Mouse (Mus musculus): ENCODE results near the gene Slc30a4. TPM values are rescaled to one million over a fixed set of nuclear protein-coding genes. Genes with fewer than 3 reads are reported as not detected.

Slc30a4 gene
- total RNA-seq, 2 experiments from 2014 or later: 27.4 to 29.2 TPM

- no peak overlapping the region for H3K4me3 ChIP-seq
- TF ChIP-seq CTCF (conservative IDR thresholded peaks at IDR 0.05): no peak
- H3K27ac ChIP-seq: no peak overlapping the region
- no peak for DNase-seq (ENCODE audit: low spot score in 2 of 2)
Observed at GRCm38 (mm10) chr2:122709156-122709555, 6.7 kb upstream of the Slc30a4 start.

GRCm38 (mm10) chr2:122708080-122708479 lies 5.6 kb upstream of the Slc30a4 start:
- no peak overlapping the region for H3K4me3 ChIP-seq
- DNase-seq (ENCODE audit: low spot score in 2 of 2): no peak
- no peak overlapping the region for H3K27ac ChIP-seq
- no peak for TF ChIP-seq CTCF (conservative IDR thresholded peaks at IDR 0.05)

DNA sequence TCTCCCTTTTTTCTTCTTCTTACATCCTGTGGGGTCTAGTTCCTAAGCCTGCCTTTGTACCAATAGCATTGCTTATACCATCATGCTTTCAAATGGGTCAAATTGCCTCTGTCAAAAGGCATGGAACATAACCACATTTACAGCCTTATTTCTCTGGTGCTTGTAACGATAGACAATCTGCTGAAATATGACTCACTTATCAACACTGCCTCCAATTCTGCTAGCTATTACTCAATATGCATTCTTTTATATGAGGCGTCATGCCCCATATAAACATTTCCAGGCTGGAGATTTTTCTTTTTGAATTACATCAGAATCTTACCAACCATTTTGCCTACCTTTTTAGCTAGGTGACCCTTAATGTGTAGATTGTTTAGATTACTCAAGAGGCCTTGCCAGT lies 2.1 kb upstream of the Slc30a4 start:
- TF ChIP-seq CTCF (conservative IDR thresholded peaks at IDR 0.05): no peak
- Histone ChIP-seq H3K4me3 (no peak overlapping the region), H3K27ac (peak overlapping the region; percentile 43; the same call in 1 of the 2 replicates)
- no peak for DNase-seq (ENCODE audit: low spot score in 2 of 2)

DNA sequence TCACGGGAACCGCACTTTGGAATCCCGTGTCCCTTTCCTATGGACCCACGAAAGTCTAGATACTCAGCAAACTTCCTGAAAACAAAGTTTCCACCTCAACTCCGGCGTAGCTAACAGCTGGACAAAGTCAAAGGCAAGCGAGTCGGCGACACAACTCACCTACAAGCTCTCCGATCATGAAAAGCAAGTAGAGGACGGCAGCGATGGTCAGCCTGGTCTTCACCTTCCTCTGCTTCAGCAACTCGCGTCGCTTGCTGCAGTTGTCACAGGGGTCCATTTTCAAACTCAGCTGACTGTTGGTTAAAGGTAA lies 637 bp downstream of the Slc30a4 start:
- DNase-seq (ENCODE audit: low spot score in 2 of 2): no peak

DNA sequence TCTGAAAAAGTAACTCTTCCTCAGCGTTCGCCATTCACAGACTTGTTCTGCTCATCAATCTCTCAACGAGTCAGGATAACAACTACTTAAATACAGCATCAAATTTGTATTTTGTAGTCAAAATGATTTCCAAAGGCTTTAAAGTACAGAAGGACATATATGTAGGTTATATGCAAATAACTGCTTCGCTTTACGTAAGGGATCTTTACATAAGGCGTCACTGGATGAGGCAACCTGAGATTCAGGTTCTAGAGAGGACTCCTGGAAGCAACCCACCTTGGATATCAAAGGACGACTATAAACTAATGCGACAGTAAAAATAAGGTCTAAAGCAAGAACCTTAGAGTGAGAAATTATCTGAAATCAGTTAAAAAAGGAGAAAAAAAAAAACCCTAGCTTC lies 1.5 kb downstream of the Slc30a4 start:
- no peak for DNase-seq (ENCODE audit: low spot score in 2 of 2)
- Histone ChIP-seq H3K27ac (no peak overlapping the region), H3K4me3 (peak overlapping the region; percentile 79)
- no peak for TF ChIP-seq CTCF (conservative IDR thresholded peaks at IDR 0.05)

More for the DNA sequence above, 637 bp downstream of the Slc30a4 start:
- H3K27ac ChIP-seq: peak overlapping the region; percentile 88
- TF ChIP-seq CTCF (conservative IDR thresholded peaks at IDR 0.05): no peak
- H3K4me3 ChIP-seq: peak overlapping the region; percentile 79

DNA sequence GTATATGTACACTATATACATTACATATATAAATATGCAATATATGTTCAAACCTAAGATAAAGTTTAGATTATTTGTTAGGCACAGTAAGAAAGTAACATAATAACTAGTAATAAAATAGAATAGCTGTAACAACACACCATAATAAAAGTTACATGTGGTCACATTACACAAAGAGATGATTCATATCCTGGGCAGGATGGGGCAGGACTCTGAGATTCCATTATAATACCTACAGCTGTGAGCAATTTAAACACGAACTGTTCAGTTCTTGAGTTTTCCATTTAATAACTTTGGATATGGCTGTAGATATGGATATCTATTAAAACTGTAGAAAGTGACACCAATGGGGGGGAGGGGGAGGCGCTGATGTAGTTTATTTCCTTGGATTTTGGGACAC lies 4.9 kb downstream of the Slc30a4 start:
- no peak overlapping the region for H3K27ac ChIP-seq
- TF ChIP-seq CTCF (conservative IDR thresholded peaks at IDR 0.05): no peak
- DNase-seq (ENCODE audit: low spot score in 2 of 2): no peak
- no peak overlapping the region for H3K4me3 ChIP-seq

DNA sequence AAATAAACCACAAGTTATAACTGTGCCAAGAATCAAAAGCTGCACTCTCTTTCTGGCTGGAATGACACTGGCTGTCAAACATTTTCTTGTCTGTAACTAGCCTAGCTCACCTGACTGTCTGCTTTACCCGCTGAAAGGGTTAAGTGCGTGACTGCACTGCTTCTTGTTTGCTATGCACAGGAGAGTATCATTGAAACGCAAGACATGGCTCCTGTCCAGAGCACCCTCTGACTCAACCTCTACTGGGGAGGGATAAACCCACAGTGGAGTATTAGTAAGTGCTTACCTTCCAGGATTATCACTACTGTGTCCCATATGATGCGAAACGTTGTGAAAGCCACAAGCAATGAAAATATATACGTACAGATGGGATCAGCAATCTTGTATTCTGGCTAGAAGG lies 15.8 kb downstream of the Slc30a4 start:
- no peak for TF ChIP-seq CTCF (conservative IDR thresholded peaks at IDR 0.05)
- no peak overlapping the region for H3K4me3 ChIP-seq
- no peak overlapping the region for H3K27ac ChIP-seq
- no peak for DNase-seq (ENCODE audit: low spot score in 2 of 2)

DNA sequence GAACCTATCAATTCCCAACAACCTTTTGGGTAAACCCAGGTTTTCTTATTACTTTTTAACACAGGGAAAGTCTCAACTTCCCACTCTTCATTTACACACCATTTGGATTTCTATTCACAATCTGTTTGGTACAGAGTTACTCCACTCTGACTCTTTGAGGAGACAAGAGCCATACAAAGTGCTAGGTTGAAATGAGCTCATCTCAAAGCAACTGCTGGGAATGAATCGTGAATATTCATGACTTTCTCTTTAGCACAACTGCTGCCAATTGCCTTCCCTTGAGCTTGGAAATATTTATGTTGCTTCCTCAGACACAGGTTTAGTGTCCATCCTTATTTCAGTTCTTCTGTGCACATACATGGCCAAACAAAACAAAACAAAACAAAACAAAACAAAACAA lies 18.8 kb downstream of the Slc30a4 start:
- H3K27ac ChIP-seq: no peak overlapping the region
- TF ChIP-seq CTCF (conservative IDR thresholded peaks at IDR 0.05): no peak
- H3K4me3 ChIP-seq: no peak overlapping the region
- no peak for DNase-seq (ENCODE audit: low spot score in 2 of 2)

GRCm38 (mm10) chr2:122682520-122682919 lies 19.9 kb downstream of the Slc30a4 start:
- TF ChIP-seq CTCF (conservative IDR thresholded peaks at IDR 0.05): no peak
- no peak for DNase-seq (ENCODE audit: low spot score in 2 of 2)
- Histone ChIP-seq H3K27ac (no peak overlapping the region), H3K4me3 (no peak overlapping the region)

- H3K27ac ChIP-seq: no peak overlapping the region
- no peak overlapping the region for H3K4me3 ChIP-seq
- DNase-seq (ENCODE audit: low spot score in 2 of 2): no peak
- no peak for TF ChIP-seq CTCF (conservative IDR thresholded peaks at IDR 0.05)
Observed at GRCm38 (mm10) chr2:122681379-122682137, 20.9 kb downstream of the Slc30a4 start.

GRCm38 (mm10) chr2:122675126-122675525 lies 27.3 kb downstream of the Slc30a4 start:
- TF ChIP-seq CTCF (conservative IDR thresholded peaks at IDR 0.05): no peak
- Histone ChIP-seq H3K4me3 (no peak overlapping the region), H3K27ac (no peak overlapping the region)
- DNase-seq (ENCODE audit: low spot score in 2 of 2): no peak

- Histone ChIP-seq H3K27ac (no peak overlapping the region), H3K4me3 (no peak overlapping the region)
- DNase-seq (ENCODE audit: low spot score in 2 of 2): no peak
- TF ChIP-seq CTCF (conservative IDR thresholded peaks at IDR 0.05): no peak
Observed at GRCm38 (mm10) chr2:122672841-122673240, 29.6 kb downstream of the Slc30a4 start.

GRCm38 (mm10) chr2:122671714-122672113 lies 30.7 kb downstream of the Slc30a4 start:
- Histone ChIP-seq H3K27ac (no peak overlapping the region), H3K4me3 (no peak overlapping the region)
- no peak for DNase-seq (ENCODE audit: low spot score in 2 of 2)
- TF ChIP-seq CTCF (conservative IDR thresholded peaks at IDR 0.05): no peak

DNA sequence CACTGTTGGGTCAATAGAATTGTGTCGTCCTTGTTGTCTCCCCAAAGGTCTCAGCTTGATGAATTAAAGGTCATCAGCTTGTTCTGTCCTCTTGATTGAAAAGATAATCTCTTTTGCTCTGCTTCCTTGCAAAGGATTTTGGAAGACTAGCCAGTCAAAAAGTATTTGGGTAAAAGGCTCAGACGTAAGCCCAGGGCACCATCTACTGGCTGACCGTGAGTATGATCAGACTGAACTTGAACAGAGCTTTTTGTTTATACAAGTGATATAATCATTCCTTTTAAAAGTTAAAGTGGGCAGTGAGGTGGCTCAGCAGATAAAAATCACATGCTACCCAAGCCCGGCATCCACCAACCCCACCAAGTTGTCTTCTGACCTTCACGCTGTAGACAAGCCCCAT lies 34.6 kb downstream of the Slc30a4 start:
- Histone ChIP-seq H3K4me3 (no peak overlapping the region), H3K27ac (no peak overlapping the region)
- peak; percentile 84 for TF ChIP-seq CTCF (conservative IDR thresholded peaks at IDR 0.05)
- DNase-seq (ENCODE audit: low spot score in 2 of 2): peak in 1 of 2 experiments; percentile 39

All from layer of hippocampus, adult 2 months (tissue).